Mouse (Mus musculus) liver, embryonic 15.5 days (tissue): ENCODE measurements around the gene Anxa9. TPM values are rescaled to one million over a fixed set of nuclear protein-coding genes. Genes with fewer than 3 reads are reported as not detected.

Experiments used
- ATAC-seq: fragments of 200-750 bp; cut with Nextera tagmentation; 2 replicates; pipeline ENCODE4 v1.8.0; 2017; ENCODE audit warnings: moderate number of reproducible peaks, mild to moderate bottlenecking, moderate library complexity; ENCODE audit not compliant: insufficient read depth
- H3K27ac ChIP-seq: fragments of 300-500 bp; sonication (generic); replicated peaks from 2 replicates; pipeline ENCODE4 v1.5.1; 2015; ENCODE audit warnings: mild to moderate bottlenecking, inconsistent platforms
- H3K27me3 ChIP-seq: fragments of 300-500 bp; sonication (generic); 2 replicates; pipeline ENCODE4 v1.6.1; 2015; ENCODE audit warnings: mild to moderate bottlenecking, inconsistent platforms
- H3K36me3 ChIP-seq: fragments of 300-500 bp; sonication (generic); replicated peaks from 2 replicates; pipeline ENCODE4 v1.6.1; 2015; ENCODE audit warnings: moderate library complexity, mild to moderate bottlenecking, inconsistent platforms
- H3K4me1 ChIP-seq: fragments of 300-500 bp; sonication (generic); replicated peaks from 2 replicates; pipeline ENCODE4 v1.6.1; 2015; ENCODE audit warnings: inconsistent platforms
- H3K4me2 ChIP-seq: fragments of 300-500 bp; sonication (generic); 2 replicates; pipeline ENCODE4 v1.6.1; 2015; ENCODE audit warnings: moderate library complexity, mild to moderate bottlenecking, inconsistent platforms
- H3K4me3 ChIP-seq: fragments of 300-500 bp; sonication (generic); replicated peaks from 2 replicates; pipeline ENCODE4 v1.5.1; 2015; ENCODE audit warnings: mild to moderate bottlenecking, inconsistent platforms
- H3K9ac ChIP-seq: fragments of 300-500 bp; sonication (generic); 2 replicates; pipeline ENCODE4 v1.6.1; 2015; ENCODE audit warnings: moderate library complexity, mild to moderate bottlenecking, inconsistent platforms
- H3K9me3 ChIP-seq: fragments of 300-500 bp; sonication (generic); replicated peaks from 2 replicates; pipeline ENCODE4 v1.6.1; 2016; ENCODE audit warnings: inconsistent platforms
- WGBS: fragments of 180-500 bp; shearing (Covaris S2); methylation state at CpG from one replicate; pipeline ENCODE4 v1.1.7; 2015; ENCODE audit warnings: mixed read lengths; ENCODE audit not compliant: insufficient replicate concordance; 5-methylcytosine and 5-hydroxymethylcytosine counted together
- polyA plus RNA-seq: library from polyadenylated mRNA; unstranded; fragments of >200 nt; fragmentation: Nextera tagmentation; extraction: Ambion mirVana; gene quantifications from 2 replicates; pipeline ENCODE4 v1.2.1, GENCODE M21; 2015

The Anxa9 gene
- polyA plus RNA-seq, 1 experiment from 2014 or later: 2.8 TPM

- Histone ChIP-seq H3K9ac (no peak overlapping the region), H3K4me3 (no peak overlapping the region), H3K4me1 (peaks cover 33% of the 10 kb centered on the region), H3K27ac (peak overlapping the region; percentile 35; the same call in 1 of the 2 replicates), H3K27me3 (no peaks in the 10 kb centered on the region), H3K4me2 (no peak overlapping the region), H3K9me3 (no peaks in the 10 kb centered on the region), H3K36me3 (peaks cover 88% of the 10 kb centered on the region)
- 50% methylated on average over 3 of the region's 3 CpGs for WGBS
- ATAC-seq: no peak
These were observed 16.5 kb upstream of the Anxa9 start for GRCm38 (mm10) chr3:95323429-95323828.

- peaks cover 61% of the 10 kb centered on the region for H3K4me1 ChIP-seq
- 0 out of 2 replicates have a peak overlapping the region, but pooled peaks have one; percentile 5 for H3K27ac ChIP-seq
- no peak overlapping the region for H3K4me3 ChIP-seq
- no peaks in the 10 kb centered on the region for H3K9me3 ChIP-seq
- H3K4me2 ChIP-seq: peak overlapping the region; percentile 98; the same call in 1 of the 2 replicates
- WGBS: 69% methylated on average over 12 of the region's 12 CpGs
- no peak for ATAC-seq
- H3K36me3 ChIP-seq: peaks cover 54% of the 10 kb centered on the region
- no peaks in the 10 kb centered on the region for H3K27me3 ChIP-seq
- no peak overlapping the region for H3K9ac ChIP-seq
These were observed 13.0 kb upstream of the Anxa9 start for GRCm38 (mm10) chr3:95319701-95320625.

- Histone ChIP-seq H3K36me3 (peaks cover 45% of the 10 kb centered on the region), H3K4me1 (peaks cover 69% of the 10 kb centered on the region), H3K9me3 (no peaks in the 10 kb centered on the region), H3K27me3 (no peaks in the 10 kb centered on the region), H3K4me2 (peak overlapping the region; percentile 98), H3K27ac (peak overlapping the region; percentile 72), H3K4me3 (0 out of 2 replicates have a peak overlapping the region, but pooled peaks have one; percentile 7), H3K9ac (peak overlapping the region; percentile 17; the same call in 1 of the 2 replicates)
- 38% methylated on average over 2 of the region's 2 CpGs for WGBS
- ATAC-seq: no peak
These were observed 12.1 kb upstream of the Anxa9 start for GRCm38 (mm10) chr3:95319110-95319509.

- Histone ChIP-seq H3K4me2 (peak overlapping the region; percentile 98), H3K4me3 (0 out of 2 replicates have a peak overlapping the region, but pooled peaks have one; percentile 7), H3K36me3 (peaks cover 39% of the 10 kb centered on the region), H3K9ac (peak overlapping the region; percentile 8; the same call in 1 of the 2 replicates), H3K4me1 (peaks cover 72% of the 10 kb centered on the region), H3K27me3 (no peaks in the 10 kb centered on the region), H3K9me3 (no peaks in the 10 kb centered on the region), H3K27ac (peak overlapping the region; percentile 72)
- WGBS: 55% methylated on average over 6 of the region's 6 CpGs
- ATAC-seq: peak; percentile 27
These were observed 11.6 kb upstream of the Anxa9 start for GRCm38 (mm10) chr3:95318548-95318947.

GRCm38 (mm10) chr3:95317414-95318080, 10.6 kb upstream of the Anxa9 start:
- H3K4me2 ChIP-seq: peak overlapping the region; percentile 98
- H3K4me3 ChIP-seq: peak overlapping the region; percentile 7; the same call in 1 of the 2 replicates
- peak overlapping the region; percentile 25; the same call in 1 of the 2 replicates for H3K9ac ChIP-seq
- peaks cover 29% of the 10 kb centered on the region for H3K36me3 ChIP-seq
- H3K4me1 ChIP-seq: peaks cover 74% of the 10 kb centered on the region
- H3K9me3 ChIP-seq: no peaks in the 10 kb centered on the region
- no peak for ATAC-seq
- H3K27me3 ChIP-seq: no peaks in the 10 kb centered on the region
- H3K27ac ChIP-seq: peak overlapping the region; percentile 72
- 22% methylated on average over 12 of the region's 12 CpGs for WGBS

GRCm38 (mm10) chr3:95315844-95316550, 9.0 kb upstream of the Anxa9 start:
- 2% methylated on average over 9 of the region's 9 CpGs for WGBS
- Histone ChIP-seq H3K4me2 (peak overlapping the region; percentile 98), H3K9me3 (no peaks in the 10 kb centered on the region), H3K27ac (peak overlapping the region; percentile 93), H3K9ac (peak overlapping the region; percentile 96), H3K4me1 (peaks cover 89% of the 10 kb centered on the region), H3K4me3 (peak overlapping the region; percentile 91), H3K27me3 (no peaks in the 10 kb centered on the region), H3K36me3 (peaks cover 14% of the 10 kb centered on the region)
- no peak; the same call in 1 of the 2 replicates for ATAC-seq

GRCm38 (mm10) chr3:95315094-95315843, 8.3 kb upstream of the Anxa9 start:
- peak overlapping the region; percentile 96 for H3K9ac ChIP-seq
- H3K27me3 ChIP-seq: no peaks in the 10 kb centered on the region
- no peaks in the 10 kb centered on the region for H3K9me3 ChIP-seq
- peaks cover 7% of the 10 kb centered on the region for H3K36me3 ChIP-seq
- H3K4me1 ChIP-seq: peaks cover 89% of the 10 kb centered on the region
- peak overlapping the region; percentile 93 for H3K27ac ChIP-seq
- under 1% methylated on average over 71 of the region's 71 CpGs for WGBS
- peak overlapping the region; percentile 98 for H3K4me2 ChIP-seq
- ATAC-seq: peak; percentile 89
- H3K4me3 ChIP-seq: peak overlapping the region; percentile 91

GRCm38 (mm10) chr3:95314486-95315093, 7.6 kb upstream of the Anxa9 start, which contains the start of gene Cers2:
Gene Cers2, plus strand, starts transcription at chr3:95314791.
- H3K4me1 ChIP-seq: peaks cover 83% of the 10 kb centered on the region
- WGBS: 2% methylated on average over 27 of the region's 27 CpGs
- ATAC-seq: 0 out of 2 replicates have a peak, but pooled peaks have one; percentile 0

GRCm38 (mm10) chr3:95314075-95314474, 7.1 kb upstream of the Anxa9 start:
- H3K36me3 ChIP-seq: no peaks in the 10 kb centered on the region; the same call in 1 of the 2 replicates
- WGBS: 41% methylated on average over 6 of the region's 6 CpGs
- H3K9ac ChIP-seq: peak overlapping the region; percentile 96
- H3K27ac ChIP-seq: peak overlapping the region; percentile 93
- H3K9me3 ChIP-seq: no peaks in the 10 kb centered on the region
- peak overlapping the region; percentile 98 for H3K4me2 ChIP-seq
- H3K4me1 ChIP-seq: peaks cover 80% of the 10 kb centered on the region
- ATAC-seq: no peak
- no peaks in the 10 kb centered on the region for H3K27me3 ChIP-seq
- H3K4me3 ChIP-seq: peak overlapping the region; percentile 91

More at GRCm38 (mm10) chr3:95314486-95315093, 7.6 kb upstream of the Anxa9 start, which contains the start of gene Cers2:
- Histone ChIP-seq H3K9me3 (no peaks in the 10 kb centered on the region), H3K4me2 (peak within 1 kb of the TSS; percentile 98), H3K36me3 (no peaks in the 10 kb centered on the region; the same call in none of the 2 replicates), H3K27me3 (no peaks in the 10 kb centered on the region), H3K4me3 (peak within 1 kb of the TSS; percentile 91), H3K9ac (peak within 1 kb of the TSS; percentile 96), H3K27ac (peak within 1 kb of the TSS; percentile 93)
